Mouse (Mus musculus) thymus, postnatal 0 days (tissue): ENCODE data around the gene 9230112D13Rik. TPM values are rescaled to one million over a fixed set of nuclear protein-coding genes. Genes with fewer than 3 reads are reported as not detected.

Experiments used
- DNase-seq: peaks from one replicate; pipeline ENCODE4 v3.0.0-alpha.2; 2015; ENCODE audit warnings: low spot score
- polyA plus RNA-seq: library from polyadenylated mRNA; unstranded; fragments of >200 nt; fragmentation: Nextera tagmentation; extraction: Ambion mirVana; gene quantifications from 2 replicates; pipeline ENCODE4 v1.2.1, GENCODE M21; 2015

9230112D13Rik gene
- polyA plus RNA-seq, 1 experiment from 2014 or later = not detected

GRCm38 (mm10) chr14:34541896-34542295 is 19.3 kb upstream of the 9230112D13Rik start:
- no peak for DNase-seq

DNA sequence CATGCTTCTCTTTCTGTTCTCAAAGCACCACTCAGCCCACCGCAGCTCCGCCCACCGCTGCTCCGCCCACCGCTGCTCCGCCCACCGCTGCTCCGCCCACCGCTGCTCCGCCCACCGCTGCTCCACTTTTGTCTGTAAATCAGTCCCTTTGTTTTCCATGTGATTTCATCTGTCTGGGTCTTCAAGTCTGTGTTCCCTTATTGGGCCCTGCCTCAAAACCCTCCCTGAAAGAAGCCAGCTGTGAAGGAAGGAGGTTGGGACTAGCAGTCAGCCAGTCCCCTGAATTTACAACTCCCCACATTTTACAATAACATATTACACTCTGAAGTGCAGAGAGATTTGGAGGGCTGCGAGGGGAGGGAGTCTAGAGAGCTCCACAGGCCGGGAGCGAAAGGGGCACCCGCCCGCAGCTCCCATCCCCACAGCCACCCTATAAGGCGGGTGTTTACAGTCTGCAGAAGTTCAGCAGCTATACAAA is 18.1 kb upstream of the 9230112D13Rik start:
- DNase-seq = peak; percentile 21

DNA sequence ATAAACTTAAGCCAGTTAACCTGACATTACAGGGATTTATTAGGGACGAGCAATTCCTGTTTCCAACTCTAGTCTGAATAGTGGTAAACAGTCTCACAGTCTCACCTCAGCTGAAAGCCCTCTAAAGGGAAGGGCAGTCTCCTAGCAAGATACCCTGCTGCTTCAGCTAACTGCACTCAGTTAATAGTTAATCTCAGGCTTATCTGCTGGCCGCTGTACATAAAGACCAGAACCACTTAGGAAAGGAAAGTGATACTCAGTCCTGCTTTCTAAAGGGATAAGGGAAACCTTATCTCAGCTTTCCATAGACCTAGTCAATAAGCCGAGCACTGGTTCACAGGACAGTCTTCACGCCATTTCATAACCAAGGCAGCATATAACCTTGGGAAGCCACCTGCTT is 13.3 kb upstream of the 9230112D13Rik start:
- no peak for DNase-seq

GRCm38 (mm10) chr14:34533537-34533936 is 10.9 kb upstream of the 9230112D13Rik start:
- no peak for DNase-seq

DNA sequence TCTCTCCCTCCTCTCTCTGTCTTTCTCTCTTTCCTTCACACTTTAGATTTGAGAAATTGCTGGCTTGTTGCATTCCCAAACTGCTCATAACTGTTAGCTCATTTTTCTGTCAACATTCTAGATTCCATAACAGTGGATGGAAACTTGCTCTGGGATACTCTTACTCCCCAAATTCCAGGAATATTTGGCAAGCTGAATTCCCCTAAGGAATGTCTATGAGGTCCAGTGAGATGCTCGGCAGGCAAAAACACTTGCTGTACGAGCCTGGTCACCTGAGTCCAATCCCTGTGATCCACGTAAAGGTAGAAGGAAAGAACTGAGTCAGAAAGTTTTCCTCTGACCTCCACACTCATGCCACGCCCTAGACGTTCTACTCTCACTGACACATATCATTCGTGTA is 9.9 kb upstream of the 9230112D13Rik start:
- DNase-seq = no peak

DNA sequence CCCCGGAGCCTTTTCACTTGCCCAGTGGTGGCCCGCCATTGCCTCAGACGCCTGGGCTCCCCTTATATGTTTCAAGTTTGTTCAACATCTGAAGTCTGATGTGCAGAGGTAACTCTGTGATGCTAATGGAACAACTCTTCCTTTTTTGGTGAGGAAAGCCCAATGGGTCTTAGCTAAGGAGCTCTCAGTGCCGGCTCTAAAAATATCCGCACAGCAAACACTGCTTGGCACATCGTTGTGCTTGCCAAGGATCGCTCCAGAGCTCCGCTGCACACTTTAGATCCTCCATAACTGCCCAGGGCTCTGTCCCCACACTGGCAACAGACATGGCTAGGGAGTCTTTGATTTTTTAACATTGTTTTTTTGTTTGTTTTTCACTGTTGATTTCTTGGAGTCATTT is 6.2 kb upstream of the 9230112D13Rik start:
- DNase-seq = no peak

- no peak for DNase-seq
Measured at GRCm38 (mm10) chr14:34517959-34518544, 4.5 kb downstream of the 9230112D13Rik start.

GRCm38 (mm10) chr14:34516960-34517577 is 5.5 kb downstream of the 9230112D13Rik start:
- no peak for DNase-seq

DNA sequence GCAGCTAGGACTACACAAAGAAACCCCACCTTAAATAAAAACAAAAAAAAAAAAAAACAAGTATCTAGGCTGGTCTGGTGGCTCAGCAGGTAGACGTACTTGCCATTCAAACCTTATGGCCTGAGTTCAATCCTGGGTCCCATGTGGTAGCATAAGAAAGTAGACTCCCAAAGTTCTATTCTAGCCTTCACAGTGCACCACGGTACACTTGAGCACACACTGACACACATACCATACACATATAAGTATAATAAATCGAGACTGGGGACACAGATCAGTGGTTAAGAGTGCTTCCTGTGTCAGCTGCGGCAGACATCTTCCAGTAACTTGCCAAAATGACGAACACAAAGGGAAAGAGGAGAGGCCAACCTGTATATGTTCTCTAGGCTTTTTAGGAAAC is 6.7 kb downstream of the 9230112D13Rik start:
- peak; percentile 7 for DNase-seq

GRCm38 (mm10) chr14:34514120-34514519 is 8.5 kb downstream of the 9230112D13Rik start:
- DNase-seq = peak; percentile 30

- DNase-seq = no peak
Measured at GRCm38 (mm10) chr14:34512602-34513001, 10.0 kb downstream of the 9230112D13Rik start.

DNA sequence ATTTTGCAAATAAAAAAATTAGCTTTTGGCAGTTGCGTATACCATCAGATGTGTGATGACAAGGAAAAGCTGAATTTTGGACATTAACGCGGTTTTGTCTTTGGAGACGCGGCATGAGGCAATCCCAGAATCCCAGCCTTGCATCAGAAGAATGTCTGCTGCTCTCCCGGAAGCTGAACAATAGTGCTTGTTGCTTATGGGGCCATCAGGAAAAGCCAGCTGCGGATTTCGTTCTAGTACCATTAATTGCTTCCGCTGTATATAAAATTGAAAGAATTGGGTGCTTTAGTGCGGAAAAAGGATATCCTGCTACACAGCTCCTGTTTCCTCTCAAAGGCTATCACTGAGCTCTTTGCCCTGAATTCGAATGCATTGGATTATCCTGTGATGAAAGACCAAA is 10.7 kb downstream of the 9230112D13Rik start:
- no peak for DNase-seq

GRCm38 (mm10) chr14:34508842-34509439 is 13.7 kb downstream of the 9230112D13Rik start:
- no peak for DNase-seq

- DNase-seq = no peak
Measured at GRCm38 (mm10) chr14:34508187-34508840, 14.3 kb downstream of the 9230112D13Rik start.

GRCm38 (mm10) chr14:34505309-34505708 is 17.3 kb downstream of the 9230112D13Rik start:
- DNase-seq = no peak

DNA sequence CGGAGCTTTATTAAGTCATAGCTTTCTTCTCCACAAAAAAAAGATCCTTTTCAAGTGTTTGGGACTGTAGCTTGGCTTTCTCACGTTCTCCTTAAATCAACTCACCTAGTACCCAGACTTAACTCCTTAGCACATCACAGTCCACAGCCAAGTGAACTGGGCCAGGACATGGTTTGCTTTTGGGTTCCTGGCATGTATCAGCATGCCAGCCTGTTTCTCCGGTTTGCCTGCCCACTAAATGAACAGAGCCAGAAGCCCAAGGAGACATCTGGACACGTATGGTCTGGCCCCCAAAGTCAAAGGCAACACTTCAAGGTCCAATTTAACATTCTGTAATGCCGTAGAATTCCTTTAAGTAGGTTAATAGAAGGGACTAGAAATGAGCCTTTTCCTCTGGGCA is 18.2 kb downstream of the 9230112D13Rik start:
- DNase-seq = no peak

DNA sequence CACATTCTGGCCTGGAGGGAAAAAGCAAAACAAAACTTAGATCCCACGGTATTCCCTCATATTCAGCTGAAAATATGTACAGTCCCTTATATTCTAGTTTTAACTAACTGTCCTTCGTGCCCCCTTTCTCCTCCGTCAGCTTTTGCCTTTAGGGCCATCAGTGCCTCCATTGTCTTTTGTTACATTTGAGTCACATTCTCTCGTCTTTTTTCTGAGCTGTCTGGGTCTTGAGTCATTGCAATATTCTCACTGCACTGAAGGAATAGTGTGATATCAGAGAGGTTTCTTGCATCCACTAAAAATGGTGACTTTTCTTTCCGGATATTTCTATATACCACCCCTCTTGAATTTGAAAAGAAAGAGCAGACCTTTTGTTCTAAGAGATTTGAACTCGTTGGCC is 18.8 kb downstream of the 9230112D13Rik start:
- no peak for DNase-seq

DNA sequence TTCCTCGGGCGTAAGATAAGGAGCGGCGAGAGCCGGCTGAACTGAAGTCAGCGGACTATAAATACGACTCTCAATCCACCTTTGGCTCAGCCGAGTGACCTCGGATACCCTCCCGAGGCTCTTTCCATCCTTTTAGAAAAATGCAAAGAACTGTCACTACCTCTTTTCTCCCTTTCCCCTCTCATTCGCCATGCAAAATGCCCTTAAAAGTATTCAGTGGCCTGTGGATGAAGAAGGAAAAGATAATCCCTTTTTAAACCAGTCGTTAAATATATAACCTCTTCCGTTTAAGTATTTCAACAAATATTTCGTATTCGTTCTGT is 19.3 kb downstream of the 9230112D13Rik start, which contains the start of gene Bmpr1a:
Bmpr1a (minus strand) TSS at position 17 of the 323 bp plus-strand sequence.
- DNase-seq = no peak

DNA sequence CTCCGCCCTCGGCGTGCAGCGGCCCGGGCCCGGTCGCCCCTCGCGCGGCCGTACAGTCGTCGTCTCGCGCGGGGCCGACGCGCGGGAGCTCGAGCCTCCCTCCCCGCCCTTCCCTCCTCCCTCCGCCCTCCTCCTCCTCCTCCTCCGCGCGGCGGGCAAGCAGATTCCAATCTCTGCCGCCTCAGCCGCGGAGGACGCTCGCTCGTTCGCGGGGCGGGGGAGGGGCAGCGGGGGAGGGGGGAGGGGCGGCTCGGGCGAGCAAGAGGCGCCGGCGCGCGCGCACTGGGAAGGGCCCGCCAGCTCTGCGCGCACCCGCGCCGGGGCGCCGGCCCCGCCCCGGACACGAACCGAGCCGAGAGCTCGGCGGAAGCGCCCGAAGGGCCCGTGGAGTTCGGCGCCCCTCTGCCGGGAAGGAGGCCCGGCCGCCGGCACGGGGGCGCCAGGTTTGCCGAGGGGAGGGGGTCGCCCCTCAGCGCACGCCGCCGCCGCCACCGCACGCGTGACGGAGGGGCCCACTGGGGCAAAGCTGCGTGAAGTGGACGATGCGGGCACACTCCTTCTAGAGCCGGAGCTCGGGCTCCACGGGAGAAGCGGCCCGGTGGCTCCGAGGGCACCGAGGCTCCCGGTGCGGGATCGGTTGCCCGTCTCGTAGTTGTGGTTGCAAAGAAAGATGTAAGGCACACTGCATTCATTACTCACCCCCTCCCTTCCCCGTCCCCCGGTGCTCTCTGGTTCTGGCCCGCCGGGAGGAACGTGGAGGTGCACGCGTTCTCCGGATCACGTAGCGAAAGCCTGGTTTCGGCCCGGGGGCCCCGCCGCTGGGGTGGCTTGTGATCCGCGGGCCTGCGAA is 19.9 kb downstream of the 9230112D13Rik start:
- DNase-seq = peak; percentile 92

DNA sequence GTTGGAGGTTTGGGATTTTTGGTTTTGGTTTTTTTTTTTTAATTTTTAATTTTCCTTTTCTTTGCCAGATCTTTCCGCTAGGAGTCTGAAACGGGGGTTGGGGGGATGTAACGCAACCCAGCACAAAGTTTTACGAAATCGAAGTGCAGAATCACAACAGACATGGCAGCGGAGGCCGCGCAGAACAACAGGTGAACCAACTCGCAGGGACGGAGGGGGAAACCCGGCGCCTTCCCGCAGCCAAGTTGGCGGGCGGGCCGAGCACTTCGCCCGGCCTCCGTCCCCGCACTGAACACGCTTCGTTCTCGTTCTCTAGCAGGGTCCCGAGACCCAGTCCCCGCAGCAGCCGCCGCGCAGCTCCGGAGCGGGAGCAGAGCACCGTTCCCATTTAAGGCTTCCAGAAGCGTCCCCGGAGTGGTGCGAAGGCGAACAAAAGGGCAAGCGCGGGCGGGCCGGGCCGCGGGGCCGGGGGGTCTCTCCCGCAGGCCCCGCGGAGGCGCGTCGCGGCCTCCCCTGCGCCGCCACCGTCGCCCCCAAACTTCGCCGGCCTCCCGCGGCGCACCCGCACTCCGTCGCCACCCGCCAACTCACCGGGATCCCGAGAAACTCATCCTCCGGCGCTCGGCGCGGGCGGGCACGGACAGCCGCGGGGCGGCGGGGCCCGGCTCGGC is 20.7 kb downstream of the 9230112D13Rik start:
- DNase-seq = peak; percentile 48

DNA sequence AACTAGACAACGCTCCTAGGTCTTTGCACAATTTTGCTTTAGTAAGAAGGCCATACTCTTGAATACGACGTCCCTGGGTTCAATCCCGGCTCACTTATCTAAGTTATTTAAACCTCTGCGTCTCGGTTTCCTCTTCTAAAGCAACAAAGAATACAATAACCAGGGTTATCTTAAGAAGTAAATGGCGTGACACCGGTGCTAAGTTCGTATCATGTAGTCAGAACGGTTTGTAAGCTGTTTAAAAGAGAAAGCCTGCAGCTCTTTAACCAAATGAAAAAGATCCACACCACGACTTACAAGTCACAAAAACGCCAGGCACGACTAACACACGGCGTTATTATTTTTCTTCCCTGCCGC is 21.2 kb downstream of the 9230112D13Rik start:
- DNase-seq = peak; percentile 33
